Mouse (Mus musculus): ENCODE results near the gene Icosl. TPM values are rescaled to one million over a fixed set of nuclear protein-coding genes. Genes with fewer than 3 reads are reported as not detected.

The Icosl gene
- total and polyA plus RNA-seq, 2 experiments from 2014 or later: 1.8 to 5.1 TPM

- 21% methylated on average over 11 of the region's 11 CpGs for WGBS
- no peak overlapping the region for H3K9ac ChIP-seq (replicated peaks; ENCODE audit: low read length)
- ATAC-seq: no peak
Observed at GRCm38 (mm10) chr10:78068541-78068940, 561 bp upstream of the Icosl start.

GRCm38 (mm10) chr10:78074151-78074550 is 5.0 kb downstream of the Icosl start:
- Histone ChIP-seq H3K27me3 (ENCODE audit: insufficient read depth, low read length) (no peaks in the 10 kb centered on the region), H3K27ac (no peak overlapping the region), H3K36me3 (ENCODE audit: insufficient read depth, low read length) (no peaks in the 10 kb centered on the region), H3K4me1 (ENCODE audit: insufficient read depth, low read length) (no peaks in the 10 kb centered on the region), H3K9ac (replicated peaks; ENCODE audit: low read length) (no peak overlapping the region), H3K4me3 (ENCODE audit: low read length) (no peak overlapping the region), H3K9me3 (ENCODE audit: low read length) (no peaks in the 10 kb centered on the region), H3K4me2 (ENCODE audit: low read depth, low read length) (no peak overlapping the region)
- ATAC-seq: no peak
- WGBS: 90% methylated on average over 4 of the region's 4 CpGs
- DNase-seq (ENCODE audit: low spot score): no peak
- TF ChIP-seq CTCF (IDR thresholded peaks at IDR 0.05; ENCODE audit: low read depth): no peak

More at GRCm38 (mm10) chr10:78068541-78068940, 561 bp upstream of the Icosl start:
- Histone ChIP-seq H3K4me2 (ENCODE audit: low read depth, low read length) (peak overlapping the region; percentile 100), H3K27me3 (ENCODE audit: insufficient read depth, low read length) (no peaks in the 10 kb centered on the region), H3K9me3 (ENCODE audit: low read length) (no peaks in the 10 kb centered on the region), H3K4me3 (ENCODE audit: low read length) (peak overlapping the region; percentile 52), H3K4me1 (ENCODE audit: insufficient read depth, low read length) (no peaks in the 10 kb centered on the region), H3K36me3 (ENCODE audit: insufficient read depth, low read length) (no peaks in the 10 kb centered on the region), H3K27ac (no peak overlapping the region)
- TF ChIP-seq CTCF (IDR thresholded peaks at IDR 0.05; ENCODE audit: low read depth): no peak
- DNase-seq (ENCODE audit: low spot score): no peak

GRCm38 (mm10) chr10:78074977-78075376 is 5.9 kb downstream of the Icosl start:
- H3K9me3 ChIP-seq (ENCODE audit: low read length): no peaks in the 10 kb centered on the region
- H3K4me2 ChIP-seq (ENCODE audit: low read depth, low read length): no peak overlapping the region
- DNase-seq (ENCODE audit: low spot score) (no peak), ATAC-seq (no peak)
- no peaks in the 10 kb centered on the region for H3K27me3 ChIP-seq (ENCODE audit: insufficient read depth, low read length)
- H3K9ac ChIP-seq (replicated peaks; ENCODE audit: low read length): no peak overlapping the region
- no peak overlapping the region for H3K4me3 ChIP-seq (ENCODE audit: low read length)
- WGBS: 91% methylated on average over 11 of the region's 11 CpGs
- TF ChIP-seq CTCF (IDR thresholded peaks at IDR 0.05; ENCODE audit: low read depth): no peak
- no peaks in the 10 kb centered on the region for H3K4me1 ChIP-seq (ENCODE audit: insufficient read depth, low read length)
- H3K27ac ChIP-seq: no peak overlapping the region
- no peaks in the 10 kb centered on the region for H3K36me3 ChIP-seq (ENCODE audit: insufficient read depth, low read length)

- Histone ChIP-seq H3K4me2 (ENCODE audit: low read depth, low read length) (no peak overlapping the region), H3K27ac (no peak overlapping the region), H3K4me1 (ENCODE audit: insufficient read depth, low read length) (no peaks in the 10 kb centered on the region), H3K9me3 (ENCODE audit: low read length) (no peaks in the 10 kb centered on the region), H3K4me3 (ENCODE audit: low read length) (no peak overlapping the region), H3K27me3 (ENCODE audit: insufficient read depth, low read length) (no peaks in the 10 kb centered on the region), H3K9ac (replicated peaks; ENCODE audit: low read length) (no peak overlapping the region), H3K36me3 (ENCODE audit: insufficient read depth, low read length) (no peaks in the 10 kb centered on the region)
- TF ChIP-seq CTCF (IDR thresholded peaks at IDR 0.05; ENCODE audit: low read depth): no peak
- WGBS: 78% methylated on average over 9 of the region's 9 CpGs
- no peak for ATAC-seq
- DNase-seq (ENCODE audit: low spot score): no peak
Observed at GRCm38 (mm10) chr10:78077862-78078261, 8.8 kb downstream of the Icosl start.

GRCm38 (mm10) chr10:78078276-78078675 is 9.2 kb downstream of the Icosl start:
- no peaks in the 10 kb centered on the region for H3K9me3 ChIP-seq (ENCODE audit: low read length)
- no peak for TF ChIP-seq CTCF (IDR thresholded peaks at IDR 0.05; ENCODE audit: low read depth)
- no peak for ATAC-seq
- H3K36me3 ChIP-seq (ENCODE audit: insufficient read depth, low read length): no peaks in the 10 kb centered on the region
- no peak overlapping the region for H3K27ac ChIP-seq
- no peaks in the 10 kb centered on the region for H3K27me3 ChIP-seq (ENCODE audit: insufficient read depth, low read length)
- H3K4me1 ChIP-seq (ENCODE audit: insufficient read depth, low read length): no peaks in the 10 kb centered on the region
- H3K4me3 ChIP-seq (ENCODE audit: low read length): no peak overlapping the region
- DNase-seq (ENCODE audit: low spot score): no peak
- H3K9ac ChIP-seq (replicated peaks; ENCODE audit: low read length): no peak overlapping the region
- no peak overlapping the region for H3K4me2 ChIP-seq (ENCODE audit: low read depth, low read length)
- WGBS: 79% methylated on average over 5 of the region's 5 CpGs

GRCm38 (mm10) chr10:78079955-78080591 is 11.0 kb downstream of the Icosl start:
- Histone ChIP-seq H3K27ac (no peak overlapping the region), H3K36me3 (ENCODE audit: insufficient read depth, low read length) (no peaks in the 10 kb centered on the region), H3K9ac (replicated peaks; ENCODE audit: low read length) (no peak overlapping the region), H3K4me1 (ENCODE audit: insufficient read depth, low read length) (no peaks in the 10 kb centered on the region), H3K4me3 (ENCODE audit: low read length) (no peak overlapping the region), H3K9me3 (ENCODE audit: low read length) (no peaks in the 10 kb centered on the region), H3K4me2 (ENCODE audit: low read depth, low read length) (no peak overlapping the region), H3K27me3 (ENCODE audit: insufficient read depth, low read length) (no peaks in the 10 kb centered on the region)
- ATAC-seq (0 out of 2 replicates have a peak, but pooled peaks have one; percentile 43), DNase-seq (ENCODE audit: low spot score) (no peak)
- 72% methylated on average over 4 of the region's 4 CpGs for WGBS
- no peak for TF ChIP-seq CTCF (IDR thresholded peaks at IDR 0.05; ENCODE audit: low read depth)

GRCm38 (mm10) chr10:78084073-78084472 is 15.0 kb downstream of the Icosl start:
- Histone ChIP-seq H3K36me3 (ENCODE audit: insufficient read depth, low read length) (no peaks in the 10 kb centered on the region), H3K4me1 (ENCODE audit: insufficient read depth, low read length) (no peaks in the 10 kb centered on the region), H3K9ac (replicated peaks; ENCODE audit: low read length) (no peak overlapping the region), H3K27me3 (ENCODE audit: insufficient read depth, low read length) (no peaks in the 10 kb centered on the region), H3K9me3 (ENCODE audit: low read length) (no peaks in the 10 kb centered on the region), H3K4me2 (ENCODE audit: low read depth, low read length) (no peak overlapping the region), H3K27ac (no peak overlapping the region), H3K4me3 (ENCODE audit: low read length) (no peak overlapping the region)
- 71% methylated on average over 1 of the region's 1 CpGs for WGBS
- no peak for TF ChIP-seq CTCF (IDR thresholded peaks at IDR 0.05; ENCODE audit: low read depth)
- no peak for ATAC-seq
- DNase-seq (ENCODE audit: low spot score): no peak

Measured in hindbrain, postnatal 0 days (tissue).